Mouse (Mus musculus): ENCODE measurements at regions not wholly inside any gene's neighbourhood (a gene's known extent, or its start where the extent isn't known, plus 50 kb on each side); places are given as distances from the start of the nearest gene placed in this dataset.

GRCm38 (mm10) chr4:135041921-135042320 lies 78.5 kb upstream of the Runx3 start:
- WGBS, result 42% methylated on average over 8 of the region's 8 CpGs
- H3K27ac ChIP-seq, result no peak overlapping the region
- H3K27me3 ChIP-seq (replicated peaks), result no peaks in the 10 kb centered on the region
- ATAC-seq, result no peak
- H3K9me3 ChIP-seq, result no peaks in the 10 kb centered on the region
- no peaks in the 10 kb centered on the region for H3K36me3 ChIP-seq
- no peaks in the 10 kb centered on the region for H3K4me1 ChIP-seq (replicated peaks)
- H3K4me2 ChIP-seq (replicated peaks), result no peak overlapping the region
- no peak overlapping the region for H3K4me3 ChIP-seq (replicated peaks)
- no peak overlapping the region for H3K9ac ChIP-seq

GRCm38 (mm10) chr4:135042501-135042900 lies 78.0 kb upstream of the Runx3 start:
- no peak overlapping the region for H3K9ac ChIP-seq
- no peak overlapping the region for H3K27ac ChIP-seq
- no peaks in the 10 kb centered on the region for H3K36me3 ChIP-seq
- no peaks in the 10 kb centered on the region for H3K9me3 ChIP-seq
- H3K27me3 ChIP-seq (replicated peaks), result no peaks in the 10 kb centered on the region
- no peak for ATAC-seq
- H3K4me1 ChIP-seq (replicated peaks), result no peaks in the 10 kb centered on the region
- H3K4me2 ChIP-seq (replicated peaks), result no peak overlapping the region
- WGBS, result 97% methylated on average over 1 of the region's 1 CpGs
- H3K4me3 ChIP-seq (replicated peaks), result no peak overlapping the region

GRCm38 (mm10) chr4:135045054-135045453 lies 75.4 kb upstream of the Runx3 start:
- Histone ChIP-seq H3K36me3 (no peaks in the 10 kb centered on the region), H3K4me1 (replicated peaks) (no peaks in the 10 kb centered on the region), H3K27me3 (replicated peaks) (no peaks in the 10 kb centered on the region), H3K4me2 (replicated peaks) (no peak overlapping the region), H3K9ac (no peak overlapping the region), H3K9me3 (no peaks in the 10 kb centered on the region), H3K27ac (no peak overlapping the region), H3K4me3 (replicated peaks) (no peak overlapping the region)
- ATAC-seq, result no peak
- 79% methylated on average over 16 of the region's 16 CpGs for WGBS

- no peak overlapping the region for H3K27ac ChIP-seq
- H3K36me3 ChIP-seq, result no peaks in the 10 kb centered on the region
- no peaks in the 10 kb centered on the region for H3K27me3 ChIP-seq (replicated peaks)
- no peak overlapping the region for H3K9ac ChIP-seq
- H3K4me2 ChIP-seq (replicated peaks), result no peak overlapping the region
- H3K4me3 ChIP-seq (replicated peaks), result no peak overlapping the region
- WGBS, result 69% methylated on average over 7 of the region's 7 CpGs
- no peak for ATAC-seq
- H3K9me3 ChIP-seq, result no peaks in the 10 kb centered on the region
- no peaks in the 10 kb centered on the region for H3K4me1 ChIP-seq (replicated peaks)
Measured at GRCm38 (mm10) chr4:135046619-135047018, 73.8 kb upstream of the Runx3 start.

- no peaks in the 10 kb centered on the region for H3K36me3 ChIP-seq
- H3K9ac ChIP-seq, result no peak overlapping the region
- H3K27me3 ChIP-seq (replicated peaks), result no peaks in the 10 kb centered on the region
- H3K4me1 ChIP-seq (replicated peaks), result no peaks in the 10 kb centered on the region
- ATAC-seq, result no peak
- H3K27ac ChIP-seq, result no peak overlapping the region
- H3K4me3 ChIP-seq (replicated peaks), result no peak overlapping the region
- 88% methylated on average over 6 of the region's 6 CpGs for WGBS
- H3K4me2 ChIP-seq (replicated peaks), result no peak overlapping the region
- H3K9me3 ChIP-seq, result no peaks in the 10 kb centered on the region
Measured at GRCm38 (mm10) chr4:135047251-135047650, 73.2 kb upstream of the Runx3 start.

GRCm38 (mm10) chr4:135047771-135048170 lies 72.7 kb upstream of the Runx3 start:
- Histone ChIP-seq H3K4me3 (replicated peaks) (no peak overlapping the region), H3K27me3 (replicated peaks) (no peaks in the 10 kb centered on the region), H3K9me3 (no peaks in the 10 kb centered on the region), H3K27ac (no peak overlapping the region), H3K9ac (no peak overlapping the region), H3K4me2 (replicated peaks) (no peak overlapping the region), H3K4me1 (replicated peaks) (no peaks in the 10 kb centered on the region), H3K36me3 (no peaks in the 10 kb centered on the region)
- 63% methylated on average over 5 of the region's 5 CpGs for WGBS
- ATAC-seq, result no peak

GRCm38 (mm10) chr4:135049924-135050323 lies 70.5 kb upstream of the Runx3 start:
- Histone ChIP-seq H3K4me3 (replicated peaks) (no peak overlapping the region), H3K27me3 (replicated peaks) (no peaks in the 10 kb centered on the region), H3K36me3 (no peaks in the 10 kb centered on the region), H3K9ac (no peak overlapping the region), H3K9me3 (no peaks in the 10 kb centered on the region), H3K4me2 (replicated peaks) (no peak overlapping the region), H3K4me1 (replicated peaks) (peaks cover 8% of the 10 kb centered on the region; the same call in 1 of the 2 replicates), H3K27ac (no peak overlapping the region)
- no peak for ATAC-seq
- WGBS, result 60% methylated on average over 10 of the region's 10 CpGs

GRCm38 (mm10) chr4:135051466-135051865 lies 69.0 kb upstream of the Runx3 start:
- no peaks in the 10 kb centered on the region for H3K36me3 ChIP-seq
- H3K4me2 ChIP-seq (replicated peaks), result no peak overlapping the region
- H3K27ac ChIP-seq, result no peak overlapping the region
- WGBS, result 82% methylated on average over 11 of the region's 11 CpGs
- ATAC-seq, result no peak
- H3K9ac ChIP-seq, result no peak overlapping the region
- H3K4me1 ChIP-seq (replicated peaks), result peaks cover 10% of the 10 kb centered on the region; the same call in 1 of the 2 replicates
- H3K27me3 ChIP-seq (replicated peaks), result no peaks in the 10 kb centered on the region
- H3K9me3 ChIP-seq, result no peaks in the 10 kb centered on the region
- no peak overlapping the region for H3K4me3 ChIP-seq (replicated peaks)

GRCm38 (mm10) chr4:135053585-135053984 lies 66.9 kb upstream of the Runx3 start:
- no peaks in the 10 kb centered on the region for H3K27me3 ChIP-seq (replicated peaks)
- no peak overlapping the region for H3K27ac ChIP-seq
- H3K9ac ChIP-seq, result no peak overlapping the region
- no peak overlapping the region for H3K4me3 ChIP-seq (replicated peaks)
- no peak for ATAC-seq
- H3K4me2 ChIP-seq (replicated peaks), result no peak overlapping the region
- H3K4me1 ChIP-seq (replicated peaks), result peaks cover 10% of the 10 kb centered on the region; the same call in 1 of the 2 replicates
- 95% methylated on average over 11 of the region's 11 CpGs for WGBS
- no peaks in the 10 kb centered on the region for H3K9me3 ChIP-seq
- no peaks in the 10 kb centered on the region for H3K36me3 ChIP-seq

GRCm38 (mm10) chr4:135054353-135054752 lies 66.1 kb upstream of the Runx3 start:
- Histone ChIP-seq H3K36me3 (no peaks in the 10 kb centered on the region), H3K9ac (no peak overlapping the region), H3K9me3 (no peaks in the 10 kb centered on the region), H3K27me3 (replicated peaks) (no peaks in the 10 kb centered on the region), H3K27ac (0 out of 2 replicates have a peak overlapping the region, but pooled peaks have one; percentile 17), H3K4me1 (replicated peaks) (peaks cover 10% of the 10 kb centered on the region; the same call in 1 of the 2 replicates), H3K4me3 (replicated peaks) (no peak overlapping the region), H3K4me2 (replicated peaks) (no peak overlapping the region)
- WGBS, result 35% methylated on average over 10 of the region's 10 CpGs
- ATAC-seq, result no peak

GRCm38 (mm10) chr4:135056371-135056770 lies 64.1 kb upstream of the Runx3 start:
- ATAC-seq, result no peak
- no peak overlapping the region for H3K4me3 ChIP-seq (replicated peaks)
- no peaks in the 10 kb centered on the region for H3K9me3 ChIP-seq
- H3K27ac ChIP-seq, result no peak overlapping the region
- H3K4me2 ChIP-seq (replicated peaks), result no peak overlapping the region
- peaks cover 18% of the 10 kb centered on the region for H3K4me1 ChIP-seq (replicated peaks)
- no peak overlapping the region for H3K9ac ChIP-seq
- 94% methylated on average over 7 of the region's 7 CpGs for WGBS
- H3K27me3 ChIP-seq (replicated peaks), result no peaks in the 10 kb centered on the region
- no peaks in the 10 kb centered on the region for H3K36me3 ChIP-seq

GRCm38 (mm10) chr4:135057286-135057685 lies 63.2 kb upstream of the Runx3 start:
- no peak overlapping the region for H3K9ac ChIP-seq
- no peaks in the 10 kb centered on the region for H3K9me3 ChIP-seq
- no peak for ATAC-seq
- H3K27ac ChIP-seq, result no peak overlapping the region
- H3K4me1 ChIP-seq (replicated peaks), result peaks cover 18% of the 10 kb centered on the region
- H3K27me3 ChIP-seq (replicated peaks), result no peaks in the 10 kb centered on the region
- no peaks in the 10 kb centered on the region for H3K36me3 ChIP-seq
- WGBS, result 86% methylated on average over 11 of the region's 11 CpGs
- H3K4me3 ChIP-seq (replicated peaks), result no peak overlapping the region
- H3K4me2 ChIP-seq (replicated peaks), result no peak overlapping the region

- H3K4me1 ChIP-seq (replicated peaks), result peaks cover 18% of the 10 kb centered on the region
- no peak for ATAC-seq
- H3K27ac ChIP-seq, result no peak overlapping the region
- no peaks in the 10 kb centered on the region for H3K36me3 ChIP-seq
- no peaks in the 10 kb centered on the region for H3K27me3 ChIP-seq (replicated peaks)
- WGBS, result 71% methylated on average over 4 of the region's 4 CpGs
- H3K4me2 ChIP-seq (replicated peaks), result no peak overlapping the region
- no peak overlapping the region for H3K4me3 ChIP-seq (replicated peaks)
- no peaks in the 10 kb centered on the region for H3K9me3 ChIP-seq
- no peak overlapping the region for H3K9ac ChIP-seq
Measured at GRCm38 (mm10) chr4:135058895-135059294, 61.6 kb upstream of the Runx3 start.

All from intestine, embryonic 15.5 days (tissue).